Mouse (Mus musculus): Measurements from ENCODE around the gene Chkb.

DNA sequence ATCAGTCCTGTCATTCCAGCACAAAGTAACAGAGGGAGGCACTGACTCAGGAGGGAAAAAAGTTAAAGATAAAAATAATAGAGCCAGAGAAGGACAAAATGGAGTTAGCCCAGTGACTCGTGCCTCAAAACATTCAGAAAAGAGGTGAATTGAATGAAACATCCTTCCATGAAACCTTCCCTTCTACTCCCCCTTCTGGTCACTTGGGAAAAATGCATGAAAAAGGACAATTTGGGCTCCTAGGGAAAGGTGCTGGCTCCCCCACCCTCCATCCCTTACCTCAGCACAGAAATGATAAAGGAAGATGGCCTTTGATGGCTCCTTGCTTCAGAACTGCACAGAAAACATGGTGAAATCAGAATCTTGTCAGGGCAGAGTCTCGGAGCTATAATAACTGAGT lies 38.9 kb upstream of the Chkb start:
- TF ChIP-seq CTCF (IDR thresholded peaks at IDR 0.05) (peak; percentile 77), EP300 (IDR thresholded peaks at IDR 0.05) (no peak)

Data from lung, postnatal 0 days (tissue).